Mouse (Mus musculus): Measurements from ENCODE around the gene Ablim1. TPM values are rescaled to one million over a fixed set of nuclear protein-coding genes. Genes with fewer than 3 reads are reported as not detected.

Gene Ablim1
- total RNA-seq, 2 experiments from 2014 or later, result 36.0 to 65.7 TPM

- DNase-seq (ENCODE audit: low spot score), result no peak
These were observed 208.7 kb downstream of the Ablim1 start for GRCm38 (mm10) chr19:57106031-57106430.

- no peak for DNase-seq (ENCODE audit: low spot score)
These were observed 209.6 kb downstream of the Ablim1 start for GRCm38 (mm10) chr19:57105156-57105555.

GRCm38 (mm10) chr19:57104171-57104748 lies 210.5 kb downstream of the Ablim1 start:
- DNase-seq (ENCODE audit: low spot score), result no peak

GRCm38 (mm10) chr19:57103360-57103958 lies 211.3 kb downstream of the Ablim1 start:
- DNase-seq (ENCODE audit: low spot score), result no peak

GRCm38 (mm10) chr19:57101986-57102385 lies 212.7 kb downstream of the Ablim1 start:
- DNase-seq (ENCODE audit: low spot score), result no peak

- DNase-seq (ENCODE audit: low spot score), result no peak
These were observed 213.8 kb downstream of the Ablim1 start for GRCm38 (mm10) chr19:57100753-57101446.

GRCm38 (mm10) chr19:57099986-57100385 lies 214.7 kb downstream of the Ablim1 start:
- DNase-seq (ENCODE audit: low spot score), result no peak

GRCm38 (mm10) chr19:57099094-57099357 lies 215.7 kb downstream of the Ablim1 start:
- DNase-seq (ENCODE audit: low spot score), result no peak

- DNase-seq (ENCODE audit: low spot score), result peak; percentile 69
These were observed 216.3 kb downstream of the Ablim1 start for GRCm38 (mm10) chr19:57098241-57099093.

- no peak for DNase-seq (ENCODE audit: low spot score)
These were observed 219.4 kb downstream of the Ablim1 start for GRCm38 (mm10) chr19:57095340-57095739.

- DNase-seq (ENCODE audit: low spot score), result no peak
These were observed 221.1 kb downstream of the Ablim1 start for GRCm38 (mm10) chr19:57093698-57094004.

GRCm38 (mm10) chr19:57092958-57093697 lies 221.6 kb downstream of the Ablim1 start:
- no peak for DNase-seq (ENCODE audit: low spot score)

- DNase-seq (ENCODE audit: low spot score), result no peak
These were observed 223.4 kb downstream of the Ablim1 start for GRCm38 (mm10) chr19:57091278-57091677.

GRCm38 (mm10) chr19:57088804-57089369 lies 225.8 kb downstream of the Ablim1 start:
- DNase-seq (ENCODE audit: low spot score), result no peak

- no peak for DNase-seq (ENCODE audit: low spot score)
These were observed 230.1 kb downstream of the Ablim1 start for GRCm38 (mm10) chr19:57084520-57085166.

- no peak for DNase-seq (ENCODE audit: low spot score)
These were observed 230.8 kb downstream of the Ablim1 start for GRCm38 (mm10) chr19:57083887-57084286.

GRCm38 (mm10) chr19:57083183-57083555 lies 231.6 kb downstream of the Ablim1 start:
- no peak for DNase-seq (ENCODE audit: low spot score)

- no peak for DNase-seq (ENCODE audit: low spot score)
These were observed 232.1 kb downstream of the Ablim1 start for GRCm38 (mm10) chr19:57082454-57083182.

GRCm38 (mm10) chr19:57081536-57081935 lies 233.2 kb downstream of the Ablim1 start:
- DNase-seq (ENCODE audit: low spot score), result no peak

GRCm38 (mm10) chr19:57079606-57079981 lies 235.1 kb downstream of the Ablim1 start:
- DNase-seq (ENCODE audit: low spot score), result no peak
